Comparison of ENCODE assay signal across 19 mouse cellular contexts in genomic region chr12:83178770-83179169, GRCm38 (mm10).
DNase-seq lines count a peak whose midpoint lies in the region; ATAC-seq and TF ChIP-seq lines count a peak whose summit lies in the region.
"Had no signal": no experiment of that assay in that cellular context is flagged by ENCODE, and none has a peak within 500 bp of the region (broad histone marks: within the 10 kb centered on the region; RNA-seq: fewer than 3 reads in every experiment).

No protein-coding gene starts in this region.

- H3K9me3 ChIP-seq in hindbrain, postnatal 0 days (ENCODE audit: low read length), result no peaks in the 10 kb centered on the region
- H3K9me3 ChIP-seq in hindbrain, embryonic 10.5 days, result no peaks in the 10 kb centered on the region
- H3K9me3 ChIP-seq: forebrain, embryonic 10.5 days had no signal

- no peak overlapping the region for H3K4me3 ChIP-seq in hindbrain, postnatal 0 days (ENCODE audit: low read length)
- no peak overlapping the region for H3K4me3 ChIP-seq in hindbrain, embryonic 10.5 days
- H3K4me3 ChIP-seq: forebrain, embryonic 10.5 days; gastrocnemius, adult 2 months had no signal

- H3K27me3 ChIP-seq in hindbrain, postnatal 0 days (ENCODE audit: insufficient read depth, low read length), result no peaks in the 10 kb centered on the region
- no peaks in the 10 kb centered on the region for H3K27me3 ChIP-seq in hindbrain, embryonic 10.5 days (ENCODE audit: insufficient read depth, poor library complexity, severe bottlenecking)

- peak overlapping the region; percentile 22; the same call in 1 of the 2 replicates for H3K27ac ChIP-seq in hindbrain, postnatal 0 days
- H3K27ac ChIP-seq in hindbrain, embryonic 10.5 days, result no peak overlapping the region
- H3K27ac ChIP-seq: forebrain, embryonic 10.5 days; gastrocnemius, adult 2 months; kidney, postnatal 0 days; stomach, postnatal 0 days had no signal

- H3K9ac ChIP-seq in hindbrain, postnatal 0 days (replicated peaks; ENCODE audit: low read length), result no peak overlapping the region

- DNase-seq in cerebellum, adult 18-20 months, result peak; percentile 50 to 55
- no peak for DNase-seq in cerebellum, postnatal 10 days
- peak; percentile 23 for DNase-seq in hindbrain, postnatal 0 days (ENCODE audit: low spot score)
- DNase-seq in hindbrain, embryonic 10.5 days (ENCODE audit: low spot score), result no peak
- peak; percentile 87 for DNase-seq in brain, adult 2 months (ENCODE audit: low read depth, low spot score)
- peak; percentile 71 for DNase-seq in cerebellum, adult 9-10 months
- no peak for DNase-seq in adrenal gland, postnatal 25 days
- no peak for DNase-seq in adrenal gland, adult 8-10 months
- DNase-seq: adrenal gland, postnatal 36 days; gastrocnemius, adult 2 months; kidney, adult 2 months; right cerebral cortex, postnatal 14 days; thymus, adult 2 months; thymus, postnatal 4 days had no signal

- WGBS in hindbrain, postnatal 0 days, result 50% methylated on average over 2 of the region's 2 CpGs
- WGBS in hindbrain, embryonic 10.5 days, result 59% methylated on average over 2 of the region's 2 CpGs

- TF ChIP-seq CTCF in hindbrain, postnatal 0 days (IDR thresholded peaks at IDR 0.05; ENCODE audit: low read depth), result no peak

- 0 out of 2 replicates have a peak, but pooled peaks have one; percentile 12 for ATAC-seq in hindbrain, postnatal 0 days
- ATAC-seq: CD4-positive, CD25-positive, alpha-beta regulatory T cell, adult 4 months had no signal

- H3K36me3 ChIP-seq in hindbrain, postnatal 0 days (ENCODE audit: insufficient read depth, low read length), result no peaks in the 10 kb centered on the region
- H3K36me3 ChIP-seq in hindbrain, embryonic 10.5 days, result no peaks in the 10 kb centered on the region
- H3K36me3 ChIP-seq: forebrain, embryonic 10.5 days had no signal

- H3K4me1 ChIP-seq in hindbrain, postnatal 0 days (ENCODE audit: insufficient read depth, low read length), result no peaks in the 10 kb centered on the region
- H3K4me1 ChIP-seq in hindbrain, embryonic 10.5 days (replicated peaks), result peaks cover 10% of the 10 kb centered on the region
- H3K4me1 ChIP-seq: forebrain, embryonic 10.5 days had no signal

- H3K4me2 ChIP-seq in hindbrain, postnatal 0 days (ENCODE audit: low read depth, low read length), result no peak overlapping the region
- H3K4me2 ChIP-seq: midbrain, embryonic 11.5 days had no signal

Comparison
In these comparisons a context has a peak if more than half of its experiments do, and no peak if none do; other contexts are left out.
1. DNase-seq: peak in cerebellum, adult 18-20 months (2 of 2), hindbrain, postnatal 0 days (single experiment), brain, adult 2 months (single experiment) and cerebellum, adult 9-10 months (single experiment); none in cerebellum, postnatal 10 days (0 of 2), hindbrain, embryonic 10.5 days (single experiment), adrenal gland, postnatal 25 days (single experiment) and adrenal gland, adult 8-10 months (single experiment).